Mouse (Mus musculus) MEL (cell line): ENCODE data around the gene Mepe. TPM values are rescaled to one million over a fixed set of nuclear protein-coding genes. Genes with fewer than 3 reads are reported as not detected.

ENCODE experiments used
- DNase-seq: peaks from one replicate; pipeline ENCODE4 v3.0.0; 2011; ENCODE audit warnings: low read depth, low spot score
- H3K27ac ChIP-seq: 2 replicates; pipeline ENCODE4 v1.5.1; 2012; ENCODE audit warnings: low read depth, mild to moderate bottlenecking, control low read depth, low read length, moderate library complexity; ENCODE audit not compliant: control insufficient read depth
- H3K27me3 ChIP-seq, 2 experiments: fragments of 150-350 bp in 1 of 2; sonication (generic) in 1 of 2; 2 replicates each; pipeline ENCODE4 v1.6.1; 2012; ENCODE audit warnings: low read length in 2 of 2, mild to moderate bottlenecking in 2 of 2, improper control_type of control experiment in 1 of 2, moderate library complexity in 1 of 2; ENCODE audit not compliant: insufficient read depth in 2 of 2, control insufficient read depth in 1 of 2
- H3K36me3 ChIP-seq, 2 experiments: 2 replicates each; pipeline ENCODE4 v1.6.1; 2012 to 2014; ENCODE audit warnings: low read length in 2 of 2, improper control_type of control experiment in 1 of 2, inconsistent platforms in 1 of 2, mild to moderate bottlenecking in 1 of 2; ENCODE audit not compliant: insufficient read depth in 2 of 2, control insufficient read depth in 1 of 2
- H3K4me1 ChIP-seq, 2 experiments: fragments of 150-350 bp in 1 of 2; sonication (generic) in 1 of 2; 2 replicates each; pipeline ENCODE4 v1.6.1; 2012; ENCODE audit warnings: low read length in 2 of 2, improper control_type of control experiment in 1 of 2, mild to moderate bottlenecking in 1 of 2; ENCODE audit not compliant: insufficient read depth in 2 of 2, control insufficient read depth in 1 of 2
- H3K4me3 ChIP-seq, 2 experiments: fragments of 150-350 bp in 1 of 2; sonication (generic) in 1 of 2; 2 replicates each; pipeline ENCODE4 v1.5.1; 2012; ENCODE audit warnings: low read depth in 2 of 2, low read length in 2 of 2, mild to moderate bottlenecking in 2 of 2, moderate library complexity in 2 of 2, control low read depth in 1 of 2, improper control_type of control experiment in 1 of 2; ENCODE audit not compliant: control insufficient read depth in 1 of 2, insufficient read depth in 1 of 2
- H3K79me2 ChIP-seq: 2 replicates; pipeline ENCODE4 v1.6.1; 2012; ENCODE audit warnings: mild to moderate bottlenecking, low read length, moderate library complexity; ENCODE audit not compliant: control insufficient read depth, poor library complexity, insufficient read depth
- H3K9ac ChIP-seq: 2 replicates; pipeline ENCODE4 v1.6.1; 2012; ENCODE audit warnings: low read depth, mild to moderate bottlenecking, control low read depth, low read length, moderate library complexity; ENCODE audit not compliant: control insufficient read depth, poor library complexity, severe bottlenecking
- H3K9me3 ChIP-seq: fragments of 150-350 bp; sonication (generic); replicated peaks from 2 replicates; pipeline ENCODE4 v1.6.1; 2012; ENCODE audit warnings: mild to moderate bottlenecking, low read length, improper control_type of control experiment, moderate library complexity; ENCODE audit not compliant: insufficient read depth
- BHLHE40 ChIP-seq: IDR thresholded peaks from 2 replicates; pipeline ENCODE4 v1.6.1; 2012; ENCODE audit warnings: low read depth, mild to moderate bottlenecking, inconsistent platforms, low read length, improper control_type of control experiment, borderline replicate concordance
- CHD1 ChIP-seq: IDR thresholded peaks from 2 replicates; pipeline ENCODE4 v1.6.1; 2012; ENCODE audit warnings: low read depth, mild to moderate bottlenecking, inconsistent platforms, low read length, improper control_type of control experiment
- E2F4 ChIP-seq: IDR thresholded peaks from 2 replicates; pipeline ENCODE4 v1.6.1; 2011; ENCODE audit warnings: low read depth, low read length, improper control_type of control experiment, borderline replicate concordance
- ETS1 ChIP-seq: IDR thresholded peaks from 2 replicates; pipeline ENCODE4 v1.6.1; 2012; ENCODE audit warnings: low read depth, mild to moderate bottlenecking, inconsistent platforms, low read length, improper control_type of control experiment, moderate library complexity
- JUND ChIP-seq: IDR thresholded peaks from 2 replicates; pipeline ENCODE4 v1.6.1; 2011; ENCODE audit warnings: low read depth, mild to moderate bottlenecking, improper control_type of control experiment, low read length
- KAT2A ChIP-seq: conservative IDR thresholded peaks from 2 replicates; pipeline ENCODE4 v1.6.1; 2012; ENCODE audit warnings: low read depth, low read length, improper control_type of control experiment, inconsistent platforms
- MAFK ChIP-seq: IDR thresholded peaks from 2 replicates; pipeline ENCODE4 v1.6.1; 2011; ENCODE audit warnings: low read depth, mild to moderate bottlenecking, low read length, improper control_type of control experiment, borderline replicate concordance
- MAZ ChIP-seq: IDR thresholded peaks from 2 replicates; pipeline ENCODE4 v1.6.1; 2012; ENCODE audit warnings: low read depth, mild to moderate bottlenecking, inconsistent platforms, low read length, improper control_type of control experiment
- MEF2A ChIP-seq: IDR thresholded peaks from 2 replicates; pipeline ENCODE4 v1.6.1; 2014; ENCODE audit warnings: low read depth, mild to moderate bottlenecking, inconsistent platforms, low read length, improper control_type of control experiment; ENCODE audit not compliant: poor library complexity, insufficient replicate concordance, severe bottlenecking; ENCODE audit errors: extremely low read depth
- MYB ChIP-seq: IDR thresholded peaks from 2 replicates; pipeline ENCODE4 v1.6.1; 2011; ENCODE audit warnings: mild to moderate bottlenecking, low read depth, low read length, improper control_type of control experiment
- NELFE ChIP-seq: IDR thresholded peaks from 2 replicates; pipeline ENCODE4 v1.6.1; 2011; ENCODE audit warnings: low read depth, low read length, improper control_type of control experiment
- NRF1 ChIP-seq: IDR thresholded peaks from 2 replicates; pipeline ENCODE4 v1.6.1; 2014; ENCODE audit warnings: low read depth, mild to moderate bottlenecking, inconsistent platforms, low read length, improper control_type of control experiment, moderate library complexity; ENCODE audit not compliant: poor library complexity, insufficient read depth, severe bottlenecking
- POLR2AphosphoS2 ChIP-seq: IDR thresholded peaks from 2 replicates; pipeline ENCODE4 v1.6.1; 2011; ENCODE audit warnings: low read length, improper control_type of control experiment
- POLR2AphosphoS5 ChIP-seq: IDR thresholded peaks from 2 replicates; pipeline ENCODE4 v1.6.1; 2012; ENCODE audit warnings: low read depth, borderline replicate concordance, mild to moderate bottlenecking, inconsistent platforms, low read length, moderate library complexity, mixed read lengths
- RAD21 ChIP-seq: IDR thresholded peaks from 2 replicates; pipeline ENCODE4 v1.6.1; 2011; ENCODE audit warnings: mild to moderate bottlenecking, low read depth, low read length, improper control_type of control experiment
- SIN3A ChIP-seq: IDR thresholded peaks from 2 replicates; pipeline ENCODE4 v1.6.1; 2012; ENCODE audit warnings: low read length, improper control_type of control experiment, inconsistent platforms
- TBP ChIP-seq: IDR thresholded peaks from 2 replicates; pipeline ENCODE4 v1.8.0; 2011; ENCODE audit warnings: low read depth, low read length, improper control_type of control experiment
- USF2 ChIP-seq, 2 experiments: IDR thresholded peaks; 2 replicates each; pipeline ENCODE4 v1.6.1; 2011 to 2012; ENCODE audit warnings: improper control_type of control experiment in 2 of 2, low read length in 2 of 2, borderline replicate concordance in 1 of 2, inconsistent platforms in 1 of 2, low read depth in 1 of 2, mild to moderate bottlenecking in 1 of 2; ENCODE audit not compliant: insufficient read depth in 1 of 2
- ZKSCAN1 ChIP-seq: IDR thresholded peaks from 2 replicates; pipeline ENCODE4 v1.6.1; 2012; ENCODE audit warnings: low read depth, mild to moderate bottlenecking, inconsistent platforms, low read length, improper control_type of control experiment, moderate library complexity
- ZMIZ1 ChIP-seq: IDR thresholded peaks from 2 replicates; pipeline ENCODE4 v1.6.1; 2012; ENCODE audit warnings: low read depth, mild to moderate bottlenecking, inconsistent platforms, low read length, improper control_type of control experiment, moderate library complexity
- polyA plus RNA-seq, 2 experiments: library from polyadenylated mRNA; stranded (reverse) in 1 of 2; unstranded in 1 of 2; fragments of >175 nt in 1 of 2; fragments of >200 nt in 1 of 2; gene quantifications; 2 replicates each; pipeline versions ENCODE4 v1.2.1 to v1.2.4; 2012; ENCODE audit warnings: low replicate concordance in 2 of 2, low read depth in 1 of 2; ENCODE audit not compliant: insufficient read length in 2 of 2, insufficient read depth in 1 of 2, missing spikeins in 1 of 2
- total RNA-seq: library from RNA; depleted of rRNA; stranded (reverse); fragments of 300-350 nt; gene quantifications from 2 replicates; pipeline ENCODE4 v1.2.3, GENCODE M21; 2012

Mepe gene
- total and polyA plus RNA-seq, 3 experiments, result not detected

DNA sequence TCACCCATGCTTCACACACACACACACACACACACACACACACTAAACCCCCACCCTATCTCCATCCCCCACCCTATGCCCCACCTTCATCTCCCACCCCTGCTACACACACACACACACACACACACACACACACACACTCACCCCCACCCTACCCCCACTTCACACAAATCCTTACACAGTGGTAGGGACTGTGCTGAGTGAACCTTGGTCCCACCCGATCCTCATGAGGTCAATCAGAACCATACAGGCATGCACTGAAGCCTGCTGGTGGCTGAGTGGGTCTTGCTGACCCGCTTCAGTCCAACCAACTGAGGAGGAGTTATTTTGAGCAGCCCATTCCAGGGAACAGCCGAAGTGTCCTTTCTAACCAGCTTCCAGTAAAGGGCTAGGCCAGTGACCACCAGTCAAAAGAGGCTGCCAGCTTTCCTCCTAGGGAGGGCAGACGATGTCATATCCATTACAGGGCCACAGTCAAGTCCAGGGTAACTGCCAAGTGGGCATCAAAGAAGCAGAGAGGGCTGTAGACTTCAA, 3.3 kb downstream of the Mepe start:
- no peak overlapping the region for H3K27ac ChIP-seq
- no peaks in the 10 kb centered on the region for H3K9me3 ChIP-seq
- TF ChIP-seq KAT2A (no peak), JUND (no peak), NELFE (no peak), MAZ (no peak), CHD1 (no peak), BHLHE40 (no peak), RAD21 (no peak), SIN3A (no peak), MYB (no peak), POLR2AphosphoS5 (no peak), MAFK (no peak), TBP (no peak), E2F4 (no peak), POLR2AphosphoS2 (no peak), ETS1 (no peak), USF2 (IDR thresholded peaks at IDR 0.05; ENCODE audit: borderline replicate concordance in 1 of 2, insufficient read depth in 1 of 2, low read depth in 1 of 2, low read length in 2 of 2) (no peak), NRF1 (no peak)
- no peak overlapping the region for H3K4me3 ChIP-seq
- DNase-seq, result no peak
- no peaks in the 10 kb centered on the region for H3K36me3 ChIP-seq
- no peaks in the 10 kb centered on the region for H3K27me3 ChIP-seq
- H3K79me2 ChIP-seq, result no peaks in the 10 kb centered on the region
- H3K4me1 ChIP-seq, result no peaks in the 10 kb centered on the region
- no peak overlapping the region for H3K9ac ChIP-seq

DNA sequence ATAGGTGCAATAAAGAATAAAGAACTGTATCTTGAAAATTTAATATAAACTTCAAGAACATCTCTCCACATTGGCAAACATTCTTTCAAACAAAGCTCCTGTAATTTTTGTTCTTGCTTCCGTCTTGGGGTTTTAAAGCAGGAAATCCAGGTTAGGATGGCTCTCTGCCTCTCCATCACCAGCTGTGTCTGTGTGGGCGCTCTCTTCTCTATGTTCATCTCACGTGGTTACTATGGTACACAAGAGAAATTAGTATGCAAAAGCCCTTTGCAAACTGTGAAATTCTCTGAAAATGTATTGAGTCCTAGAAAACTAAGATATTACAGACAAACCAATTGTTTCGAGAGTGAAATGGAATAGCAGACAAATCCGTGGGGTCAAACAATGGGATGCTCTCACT, 4.3 kb downstream of the Mepe start:
- no peak for TF ChIP-seq ZKSCAN1
- TF ChIP-seq MEF2A, result no peak
- TF ChIP-seq ZMIZ1, result no peak
- DNase-seq, result no peak
- Histone ChIP-seq H3K27ac (no peak overlapping the region), H3K27me3 (no peaks in the 10 kb centered on the region), H3K9ac (no peak overlapping the region), H3K4me1 (no peaks in the 10 kb centered on the region), H3K36me3 (no peaks in the 10 kb centered on the region), H3K79me2 (no peaks in the 10 kb centered on the region), H3K4me3 (no peak overlapping the region), H3K9me3 (no peaks in the 10 kb centered on the region)
